Mouse (Mus musculus) ES-Bruce4 (cell line): ENCODE results near the gene Lct.

Experiments used
- CTCF ChIP-seq: IDR thresholded peaks from one replicate; pipeline ENCODE4 v1.8.1; 2011; ENCODE audit warnings: low read depth, low read length
- EP300 ChIP-seq: IDR thresholded peaks from 2 replicates; pipeline ENCODE4 v1.6.1; 2011; ENCODE audit warnings: low read depth, low read length; ENCODE audit not compliant: insufficient read depth

DNA sequence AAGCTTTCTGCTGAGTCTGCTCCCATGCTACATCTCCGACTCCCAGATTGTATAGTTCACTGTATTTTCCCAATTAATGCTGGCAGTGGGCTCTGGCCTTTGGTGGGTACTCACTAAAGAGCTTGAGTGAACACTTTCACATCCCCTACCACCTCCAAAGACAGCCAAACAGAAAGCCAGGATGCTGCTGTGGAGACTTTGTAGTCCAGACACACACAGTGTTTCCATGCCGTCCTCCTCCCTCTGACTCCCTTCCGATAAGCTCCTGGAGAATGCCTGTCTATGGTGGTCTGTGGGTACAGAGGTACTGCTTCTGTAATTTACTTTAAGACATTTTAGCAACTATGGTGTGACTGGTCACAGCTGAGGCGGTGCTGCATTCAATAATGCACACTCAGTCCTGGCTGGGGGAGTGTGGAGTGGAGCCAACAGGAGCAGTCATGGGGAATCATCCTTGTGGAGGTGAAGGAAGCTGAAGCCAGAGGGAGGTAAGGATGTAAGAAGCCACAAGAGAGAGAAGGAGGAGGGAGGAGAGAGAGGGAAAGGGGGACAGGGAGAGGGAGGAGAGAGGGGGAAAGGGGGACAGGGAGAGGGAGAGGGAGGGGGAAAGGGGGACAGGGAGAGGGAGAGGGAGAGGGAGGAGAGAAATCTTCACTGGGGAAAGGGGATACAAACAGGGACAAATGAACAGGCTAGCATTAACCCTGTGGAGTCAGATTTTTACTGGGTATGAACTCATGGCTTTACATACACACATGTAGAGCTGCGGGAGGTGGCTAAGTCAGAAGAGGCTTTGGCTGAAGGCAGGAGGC, 32.2 kb downstream of the Lct start:
- TF ChIP-seq CTCF (no peak), EP300 (no peak)
